Mouse (Mus musculus) MEL (cell line): Measurements from ENCODE around the gene Pdcd6. TPM values are rescaled to one million over a fixed set of nuclear protein-coding genes. Genes with fewer than 3 reads are reported as not detected.
A peak's percentile ranks its signal among the peaks of the same experiment; 100 is the strongest.

Source experiments
- DNase-seq: peaks from one replicate; pipeline ENCODE4 v3.0.0; 2011; ENCODE audit warnings: low read depth, low spot score
- H3K27ac ChIP-seq: 2 replicates; pipeline ENCODE4 v1.5.1; 2012; ENCODE audit warnings: low read depth, mild to moderate bottlenecking, control low read depth, low read length, moderate library complexity; ENCODE audit not compliant: control insufficient read depth
- H3K27me3 ChIP-seq, 2 experiments: fragments of 150-350 bp in 1 of 2; sonication (generic) in 1 of 2; 2 replicates each; pipeline ENCODE4 v1.6.1; 2012; ENCODE audit warnings: low read length in 2 of 2, mild to moderate bottlenecking in 2 of 2, improper control_type of control experiment in 1 of 2, moderate library complexity in 1 of 2; ENCODE audit not compliant: insufficient read depth in 2 of 2, control insufficient read depth in 1 of 2
- H3K36me3 ChIP-seq, 2 experiments: 2 replicates each; pipeline ENCODE4 v1.6.1; 2012 to 2014; ENCODE audit warnings: low read length in 2 of 2, improper control_type of control experiment in 1 of 2, inconsistent platforms in 1 of 2, mild to moderate bottlenecking in 1 of 2; ENCODE audit not compliant: insufficient read depth in 2 of 2, control insufficient read depth in 1 of 2
- H3K4me1 ChIP-seq, 2 experiments: fragments of 150-350 bp in 1 of 2; sonication (generic) in 1 of 2; 2 replicates each; pipeline ENCODE4 v1.6.1; 2012; ENCODE audit warnings: low read length in 2 of 2, improper control_type of control experiment in 1 of 2, mild to moderate bottlenecking in 1 of 2; ENCODE audit not compliant: insufficient read depth in 2 of 2, control insufficient read depth in 1 of 2
- H3K4me3 ChIP-seq, 2 experiments: fragments of 150-350 bp in 1 of 2; sonication (generic) in 1 of 2; 2 replicates each; pipeline ENCODE4 v1.5.1; 2012; ENCODE audit warnings: low read depth in 2 of 2, low read length in 2 of 2, mild to moderate bottlenecking in 2 of 2, moderate library complexity in 2 of 2, control low read depth in 1 of 2, improper control_type of control experiment in 1 of 2; ENCODE audit not compliant: control insufficient read depth in 1 of 2, insufficient read depth in 1 of 2
- H3K79me2 ChIP-seq: 2 replicates; pipeline ENCODE4 v1.6.1; 2012; ENCODE audit warnings: mild to moderate bottlenecking, low read length, moderate library complexity; ENCODE audit not compliant: control insufficient read depth, poor library complexity, insufficient read depth
- H3K9ac ChIP-seq: 2 replicates; pipeline ENCODE4 v1.6.1; 2012; ENCODE audit warnings: low read depth, mild to moderate bottlenecking, control low read depth, low read length, moderate library complexity; ENCODE audit not compliant: control insufficient read depth, poor library complexity, severe bottlenecking
- H3K9me3 ChIP-seq: fragments of 150-350 bp; sonication (generic); replicated peaks from 2 replicates; pipeline ENCODE4 v1.6.1; 2012; ENCODE audit warnings: mild to moderate bottlenecking, low read length, improper control_type of control experiment, moderate library complexity; ENCODE audit not compliant: insufficient read depth
- BHLHE40 ChIP-seq: IDR thresholded peaks from 2 replicates; pipeline ENCODE4 v1.6.1; 2012; ENCODE audit warnings: low read depth, mild to moderate bottlenecking, inconsistent platforms, low read length, improper control_type of control experiment, borderline replicate concordance
- CHD1 ChIP-seq: IDR thresholded peaks from 2 replicates; pipeline ENCODE4 v1.6.1; 2012; ENCODE audit warnings: low read depth, mild to moderate bottlenecking, inconsistent platforms, low read length, improper control_type of control experiment
- CHD2 ChIP-seq: IDR thresholded peaks from 2 replicates; pipeline ENCODE4 v1.6.1; 2011; ENCODE audit warnings: low read length, improper control_type of control experiment
- CTCF ChIP-seq, 3 experiments: IDR thresholded peaks in 2 of 3; conservative IDR thresholded peaks in 1 of 3; 2 replicates each; pipeline ENCODE4 v1.5.1; 2011 to 2012; ENCODE audit warnings: low read length in 3 of 3, low read depth in 2 of 3, mild to moderate bottlenecking in 2 of 3, improper control_type of control experiment in 1 of 3, inconsistent platforms in 1 of 3, mixed read lengths in 1 of 3, moderate library complexity in 1 of 3; ENCODE audit not compliant: control insufficient read depth in 1 of 3, insufficient read depth in 1 of 3, poor library complexity in 1 of 3, severe bottlenecking in 1 of 3
- E2F4 ChIP-seq: IDR thresholded peaks from 2 replicates; pipeline ENCODE4 v1.6.1; 2011; ENCODE audit warnings: low read depth, low read length, improper control_type of control experiment, borderline replicate concordance
- ELF1 ChIP-seq: IDR thresholded peaks from 2 replicates; pipeline ENCODE4 v1.6.1; 2014; ENCODE audit warnings: low read depth, mild to moderate bottlenecking, inconsistent platforms, low read length, improper control_type of control experiment, moderate library complexity
- EP300 ChIP-seq, 2 experiments: IDR thresholded peaks; 2 replicates each; pipeline ENCODE4 v1.6.1; 2011; ENCODE audit warnings: improper control_type of control experiment in 2 of 2, low read length in 2 of 2, low read depth in 1 of 2, mild to moderate bottlenecking in 1 of 2
- ETS1 ChIP-seq: IDR thresholded peaks from 2 replicates; pipeline ENCODE4 v1.6.1; 2012; ENCODE audit warnings: low read depth, mild to moderate bottlenecking, inconsistent platforms, low read length, improper control_type of control experiment, moderate library complexity
- GABPA ChIP-seq: IDR thresholded peaks from 2 replicates; pipeline ENCODE4 v1.6.1; 2012; ENCODE audit warnings: low read depth, mild to moderate bottlenecking, inconsistent platforms, low read length, improper control_type of control experiment, moderate library complexity
- GATA1 ChIP-seq: IDR thresholded peaks from 2 replicates; pipeline ENCODE4 v1.6.1; 2011; ENCODE audit warnings: low read depth, low read length, improper control_type of control experiment
- HCFC1 ChIP-seq: IDR thresholded peaks from 2 replicates; pipeline ENCODE4 v1.6.1; 2012; ENCODE audit warnings: low read depth, mild to moderate bottlenecking, inconsistent platforms, low read length, improper control_type of control experiment, moderate library complexity
- KAT2A ChIP-seq: conservative IDR thresholded peaks from 2 replicates; pipeline ENCODE4 v1.6.1; 2012; ENCODE audit warnings: low read depth, low read length, improper control_type of control experiment, inconsistent platforms
- MAFK ChIP-seq: IDR thresholded peaks from 2 replicates; pipeline ENCODE4 v1.6.1; 2011; ENCODE audit warnings: low read depth, mild to moderate bottlenecking, low read length, improper control_type of control experiment, borderline replicate concordance
- MAX ChIP-seq: IDR thresholded peaks from 2 replicates; pipeline ENCODE4 v1.6.1; 2011; ENCODE audit warnings: low read length, improper control_type of control experiment
- MAZ ChIP-seq: IDR thresholded peaks from 2 replicates; pipeline ENCODE4 v1.6.1; 2012; ENCODE audit warnings: low read depth, mild to moderate bottlenecking, inconsistent platforms, low read length, improper control_type of control experiment
- MEF2A ChIP-seq: IDR thresholded peaks from 2 replicates; pipeline ENCODE4 v1.6.1; 2014; ENCODE audit warnings: low read depth, mild to moderate bottlenecking, inconsistent platforms, low read length, improper control_type of control experiment; ENCODE audit not compliant: poor library complexity, insufficient replicate concordance, severe bottlenecking; ENCODE audit errors: extremely low read depth
- MXI1 ChIP-seq: IDR thresholded peaks from 2 replicates; pipeline ENCODE4 v1.6.1; 2011; ENCODE audit warnings: mild to moderate bottlenecking, low read depth, low read length, improper control_type of control experiment
- MYB ChIP-seq: IDR thresholded peaks from 2 replicates; pipeline ENCODE4 v1.6.1; 2011; ENCODE audit warnings: mild to moderate bottlenecking, low read depth, low read length, improper control_type of control experiment
- MYC ChIP-seq: IDR thresholded peaks from 2 replicates; pipeline ENCODE4 v1.6.1; 2011; ENCODE audit warnings: low read depth, mild to moderate bottlenecking, low read length, improper control_type of control experiment, moderate library complexity
- NRF1 ChIP-seq: IDR thresholded peaks from 2 replicates; pipeline ENCODE4 v1.6.1; 2014; ENCODE audit warnings: low read depth, mild to moderate bottlenecking, inconsistent platforms, low read length, improper control_type of control experiment, moderate library complexity; ENCODE audit not compliant: poor library complexity, insufficient read depth, severe bottlenecking
- POLR2A ChIP-seq, 2 experiments: IDR thresholded peaks; 2 replicates each; pipeline ENCODE4 v1.6.1; 2011 to 2012; ENCODE audit warnings: low read length in 2 of 2, mild to moderate bottlenecking in 2 of 2, control low read depth in 1 of 2, improper control_type of control experiment in 1 of 2, low read depth in 1 of 2, moderate library complexity in 1 of 2; ENCODE audit not compliant: control insufficient read depth in 1 of 2, insufficient read depth in 1 of 2, poor library complexity in 1 of 2
- RCOR1 ChIP-seq: IDR thresholded peaks from 2 replicates; pipeline ENCODE4 v1.6.1; 2012; ENCODE audit warnings: low read depth, mild to moderate bottlenecking, inconsistent platforms, low read length, improper control_type of control experiment
- SIN3A ChIP-seq: IDR thresholded peaks from 2 replicates; pipeline ENCODE4 v1.6.1; 2012; ENCODE audit warnings: low read length, improper control_type of control experiment, inconsistent platforms
- SMC3 ChIP-seq: IDR thresholded peaks from 2 replicates; pipeline ENCODE4 v1.6.1; 2011; ENCODE audit warnings: low read depth, low read length, improper control_type of control experiment
- TAL1 ChIP-seq: IDR thresholded peaks from 2 replicates; pipeline ENCODE4 v1.6.1; 2012; ENCODE audit warnings: mild to moderate bottlenecking, inconsistent platforms, low read length, moderate library complexity, mixed read lengths
- TBP ChIP-seq: IDR thresholded peaks from 2 replicates; pipeline ENCODE4 v1.8.0; 2011; ENCODE audit warnings: low read depth, low read length, improper control_type of control experiment
- TCF12 ChIP-seq: IDR thresholded peaks from 2 replicates; pipeline ENCODE4 v1.6.1; 2014; ENCODE audit warnings: low read depth, mild to moderate bottlenecking, inconsistent platforms, low read length, improper control_type of control experiment, moderate library complexity
- UBTF ChIP-seq: IDR thresholded peaks from 2 replicates; pipeline ENCODE4 v1.6.1; 2012; ENCODE audit warnings: low read depth, mild to moderate bottlenecking, inconsistent platforms, low read length, improper control_type of control experiment, moderate library complexity, borderline replicate concordance; ENCODE audit not compliant: insufficient read depth
- USF1 ChIP-seq: IDR thresholded peaks from 2 replicates; pipeline ENCODE4 v1.6.1; 2014; ENCODE audit warnings: low read depth, mild to moderate bottlenecking, inconsistent platforms, low read length, improper control_type of control experiment, moderate library complexity
- ZC3H11A ChIP-seq: IDR thresholded peaks from 2 replicates; pipeline ENCODE4 v1.6.1; 2012; ENCODE audit warnings: low read depth, mild to moderate bottlenecking, inconsistent platforms, low read length, improper control_type of control experiment
- ZKSCAN1 ChIP-seq: IDR thresholded peaks from 2 replicates; pipeline ENCODE4 v1.6.1; 2012; ENCODE audit warnings: low read depth, mild to moderate bottlenecking, inconsistent platforms, low read length, improper control_type of control experiment, moderate library complexity
- ZMIZ1 ChIP-seq: IDR thresholded peaks from 2 replicates; pipeline ENCODE4 v1.6.1; 2012; ENCODE audit warnings: low read depth, mild to moderate bottlenecking, inconsistent platforms, low read length, improper control_type of control experiment, moderate library complexity
- ZNF384 ChIP-seq: IDR thresholded peaks from 2 replicates; pipeline ENCODE4 v1.6.1; 2012; ENCODE audit warnings: low read depth, mild to moderate bottlenecking, inconsistent platforms, low read length, improper control_type of control experiment
- polyA plus RNA-seq, 2 experiments: library from polyadenylated mRNA; stranded (reverse) in 1 of 2; unstranded in 1 of 2; fragments of >175 nt in 1 of 2; fragments of >200 nt in 1 of 2; gene quantifications; 2 replicates each; pipeline versions ENCODE4 v1.2.1 to v1.2.4; 2012; ENCODE audit warnings: low replicate concordance in 2 of 2, low read depth in 1 of 2; ENCODE audit not compliant: insufficient read length in 2 of 2, insufficient read depth in 1 of 2, missing spikeins in 1 of 2
- total RNA-seq: library from RNA; depleted of rRNA; stranded (reverse); fragments of 300-350 nt; gene quantifications from 2 replicates; pipeline ENCODE4 v1.2.3, GENCODE M21; 2012

Pdcd6 gene
- total and polyA plus RNA-seq, 3 experiments: 106 to 142 TPM; not detected in 1

DNA sequence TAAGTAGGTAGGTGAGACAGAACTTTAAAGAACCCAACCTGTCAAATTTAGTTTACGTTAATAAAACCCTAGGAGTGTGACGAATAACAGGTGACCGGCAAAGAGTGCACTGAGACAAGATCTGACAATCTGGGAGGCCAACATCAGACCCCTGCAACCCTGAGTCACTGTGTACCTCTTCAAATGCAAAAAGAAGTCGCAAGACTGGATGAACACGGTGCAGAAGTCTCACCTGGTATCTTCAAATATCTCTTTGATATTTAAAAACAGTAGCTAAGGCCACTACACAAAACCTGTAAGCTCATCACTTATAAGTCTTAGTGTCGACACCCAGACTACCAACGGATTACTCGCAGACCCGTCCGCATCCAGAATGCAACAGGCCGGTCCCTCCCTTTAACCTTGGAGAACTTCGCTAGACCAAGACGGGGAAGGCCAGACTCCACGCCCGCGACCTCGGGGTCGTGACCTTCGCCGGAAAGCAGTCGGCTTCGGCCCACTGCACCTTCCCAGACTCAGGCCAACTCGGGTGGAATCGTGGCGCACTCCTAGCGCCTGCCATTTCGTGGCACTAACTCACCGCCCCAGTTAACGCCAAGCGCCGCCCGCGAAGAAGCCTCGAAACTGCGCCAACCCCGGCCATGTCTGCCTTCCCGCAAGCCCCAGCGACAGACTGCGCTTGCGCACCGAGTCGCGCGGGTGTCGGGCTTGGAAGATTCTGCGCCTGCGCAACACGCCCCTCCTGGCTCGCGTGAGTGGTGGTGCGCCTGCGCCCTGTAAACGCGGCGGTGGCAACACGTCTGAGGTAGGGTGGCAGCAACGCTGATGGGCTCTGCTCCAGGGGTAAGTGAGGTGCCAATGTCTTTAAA is 32.4 kb upstream of the Pdcd6 start, which contains the start of the genes Sdha and Ccdc127 (continued):
- TF ChIP-seq TBP (peak; percentile 60; the same call in 1 of the 2 replicates), KAT2A (no peak; the same call in 1 of the 2 replicates), MAFK (no peak), GATA1 (no peak), MXI1 (peak; percentile 74), RCOR1 (no peak), CHD2 (no peak), HCFC1 (peak; percentile 80), EP300 (IDR thresholded peaks at IDR 0.05; ENCODE audit: low read depth in 1 of 2, low read length in 2 of 2) (no peak), ETS1 (no peak), TCF12 (peak; percentile 48; the same call in 1 of the 2 replicates), CTCF (IDR thresholded peaks at IDR 0.05 in 2 of 3, conservative IDR thresholded peaks at IDR 0.05 in 1 of 3; ENCODE audit: control insufficient read depth in 1 of 3, insufficient read depth in 1 of 3, low read depth in 2 of 3, low read length in 3 of 3, poor library complexity in 1 of 3, severe bottlenecking in 1 of 3) (no peak), USF1 (no peak)

DNA sequence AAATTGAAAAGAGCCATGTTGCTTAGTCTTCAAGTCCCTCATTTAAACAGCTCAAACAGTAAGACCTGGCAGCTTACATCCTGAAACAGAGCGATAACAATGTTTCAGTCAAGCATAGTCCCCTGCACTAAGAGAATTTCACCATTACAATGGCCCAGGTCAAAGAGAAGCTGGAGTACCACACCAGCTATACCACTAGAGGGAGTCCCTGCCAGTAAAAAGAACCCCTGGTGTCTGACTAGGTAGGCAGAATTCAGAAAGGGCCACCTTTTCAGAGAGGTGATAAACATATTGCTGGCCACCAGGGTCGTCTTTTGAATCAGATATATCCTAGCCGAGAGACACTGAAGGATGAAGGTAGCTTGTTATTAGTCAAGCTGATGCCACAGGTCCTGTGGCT is 23.7 kb upstream of the Pdcd6 start:
- H3K4me1 ChIP-seq: no peaks in the 10 kb centered on the region
- no peak overlapping the region for H3K9ac ChIP-seq
- H3K79me2 ChIP-seq: 0 out of 2 replicates have a peak, but pooled peaks cover 2% of the 10 kb centered on the region
- H3K36me3 ChIP-seq: peaks cover 0 to 45% of the 10 kb centered on the region in 2 experiments; a peak in 3 of 4 replicates
- H3K4me3 ChIP-seq: no peak overlapping the region
- peak; percentile 72 for DNase-seq
- H3K27me3 ChIP-seq: no peaks in the 10 kb centered on the region
- no peaks in the 10 kb centered on the region for H3K9me3 ChIP-seq
- no peak overlapping the region for H3K27ac ChIP-seq
- TF ChIP-seq GABPA (no peak), CHD1 (no peak), CTCF (IDR thresholded peaks at IDR 0.05 in 2 of 3, conservative IDR thresholded peaks at IDR 0.05 in 1 of 3; ENCODE audit: control insufficient read depth in 1 of 3, insufficient read depth in 1 of 3, low read depth in 2 of 3, low read length in 3 of 3, poor library complexity in 1 of 3, severe bottlenecking in 1 of 3) (peak; percentile 52 to 80 (median 76)), MAFK (no peak), SMC3 (peak; percentile 65), ELF1 (no peak), TCF12 (no peak), TBP (no peak), ZC3H11A (peak; percentile 26; the same call in 1 of the 2 replicates), POLR2A (IDR thresholded peaks at IDR 0.05; ENCODE audit: control insufficient read depth in 1 of 2, insufficient read depth in 1 of 2, low read depth in 1 of 2, low read length in 2 of 2, poor library complexity in 1 of 2) (no peak), E2F4 (no peak), HCFC1 (no peak), ZKSCAN1 (no peak), UBTF (no peak), SIN3A (no peak), MYC (no peak), MAZ (no peak), MYB (no peak), BHLHE40 (no peak), ZNF384 (no peak), MAX (no peak), MEF2A (no peak), NRF1 (no peak), TAL1 (no peak), ZMIZ1 (no peak)
